Mouse (Mus musculus) small intestine, adult 2 months (tissue): ENCODE results near the gene Slc25a42.

Experiments used
- CTCF ChIP-seq: fragments of 200-500 bp; IDR thresholded peaks from 2 replicates; pipeline ENCODE4 v1.5.1; 2012; ENCODE audit warnings: low read depth, mild to moderate bottlenecking, control low read depth, inconsistent platforms, low read length, moderate library complexity, mixed read lengths; ENCODE audit not compliant: insufficient replicate concordance, insufficient read length; ENCODE audit errors: extremely low read depth
- POLR2A ChIP-seq: fragments of 200-500 bp; IDR thresholded peaks from 2 replicates; pipeline ENCODE4 v1.6.1; 2012; ENCODE audit warnings: low read depth, mild to moderate bottlenecking, control low read depth, inconsistent platforms, low read length, moderate library complexity

GRCm38 (mm10) chr8:70254628-70255027 is 42.5 kb upstream of the Slc25a42 start:
- no peak for TF ChIP-seq CTCF
- no peak for TF ChIP-seq POLR2A
